Mouse (Mus musculus): ENCODE measurements around the gene Msrb2. TPM values are rescaled to one million over a fixed set of nuclear protein-coding genes. Genes with fewer than 3 reads are reported as not detected.

Gene Msrb2
- polyA plus RNA-seq, 1 experiment from 2014 or later = 21.8 TPM

DNA sequence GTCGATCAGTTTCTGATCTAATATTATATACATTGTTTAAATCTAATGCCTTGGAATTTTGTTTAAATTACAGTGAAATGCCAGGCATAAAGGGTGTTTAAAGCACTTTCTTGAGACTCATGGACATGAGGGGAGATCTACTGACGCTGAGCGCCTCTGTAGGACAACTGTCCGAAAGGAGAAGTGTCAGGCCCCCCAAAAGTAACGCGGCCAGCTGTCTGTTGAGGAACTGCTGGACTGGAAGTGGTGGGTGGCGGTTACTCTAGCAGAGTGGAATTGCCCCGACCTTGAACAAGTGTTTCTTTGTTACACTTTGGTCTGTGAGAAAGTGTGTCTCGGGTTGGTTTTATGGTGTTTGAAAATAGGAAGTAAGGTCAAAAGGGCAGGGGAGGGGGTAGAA lies 73.1 kb downstream of the Msrb2 start:
- WGBS = 1% methylated on average over 9 of the region's 9 CpGs
- DNase-seq (ENCODE audit: low spot score) = no peak
- H3K4me1 ChIP-seq = peaks cover 27% of the 10 kb centered on the region

More for the DNA sequence above, 73.1 kb downstream of the Msrb2 start:
- peaks cover 95% of the 10 kb centered on the region for H3K27me3 ChIP-seq (ENCODE audit: low read depth, poor library complexity, severe bottlenecking)
- H3K27ac ChIP-seq = no peak overlapping the region
- no peaks in the 10 kb centered on the region for H3K36me3 ChIP-seq
- no peaks in the 10 kb centered on the region for H3K9me3 ChIP-seq (replicated peaks)
- H3K4me3 ChIP-seq = no peak overlapping the region

Other genes with a start within 250 kb of the Msrb2 start
- gene Armc3, start 172.1 kb upstream of the Msrb2 start, polyA plus RNA-seq (2016; fragmentation: Nextera tagmentation; extraction: Ambion mirVana) = 0.08 and 0.10 TPM in 2 replicates
- not detected in 2 replicates for gene Ptf1a, start 74.2 kb downstream of the Msrb2 start, polyA plus RNA-seq (2016; fragmentation: Nextera tagmentation; extraction: Ambion mirVana)
- not detected in 2 replicates for gene 4921504E06Rik, start 182.5 kb downstream of the Msrb2 start, polyA plus RNA-seq (2016; fragmentation: Nextera tagmentation; extraction: Ambion mirVana)

Measured in limb, embryonic 10.5 days (tissue).